Mouse (Mus musculus) liver, embryonic 14.5 days (tissue): Measurements from ENCODE around the gene Fbxo42. TPM values are rescaled to one million over a fixed set of nuclear protein-coding genes. Genes with fewer than 3 reads are reported as not detected.
A peak's percentile ranks its signal among the peaks of the same experiment; 100 is the strongest.

Experiments
- ATAC-seq: fragments of 200-750 bp; cut with Nextera tagmentation; 2 replicates; pipeline ENCODE4 v1.8.0; 2017; ENCODE audit warnings: moderate number of reproducible peaks, mild to moderate bottlenecking, moderate library complexity; ENCODE audit not compliant: insufficient read depth
- DNase-seq, 3 experiments: peaks; one replicate each; pipeline ENCODE4 v3.0.0-alpha.2; 2012 to 2013; ENCODE audit warnings: low read depth in 3 of 3, low spot score in 3 of 3
- H3K27ac ChIP-seq: fragments of 300-500 bp; sonication (generic); 2 replicates; pipeline ENCODE4 v1.5.1; 2014; ENCODE audit warnings: moderate library complexity, mild to moderate bottlenecking, control low read depth, inconsistent platforms
- H3K27me3 ChIP-seq: fragments of 300-500 bp; sonication (generic); 2 replicates; pipeline ENCODE4 v1.6.1; 2014; ENCODE audit warnings: mild to moderate bottlenecking, low read length, moderate library complexity; ENCODE audit not compliant: control insufficient read depth, insufficient read depth
- H3K36me3 ChIP-seq: fragments of 300-500 bp; sonication (generic); replicated peaks from 2 replicates; pipeline ENCODE4 v1.6.1; 2014; ENCODE audit warnings: low read depth; ENCODE audit not compliant: control insufficient read depth, insufficient read depth
- H3K4me1 ChIP-seq, 2 experiments: fragments of 200-500 bp in 1 of 2; fragments of 300-500 bp in 1 of 2; sonication (generic) in 1 of 2; replicated peaks; 2 replicates each; pipeline ENCODE4 v1.6.1; 2012 to 2014; ENCODE audit warnings: antibody characterized with exemption in 1 of 2, inconsistent platforms in 1 of 2, low read length in 1 of 2; ENCODE audit not compliant: control insufficient read depth in 2 of 2, insufficient read depth in 2 of 2
- H3K4me2 ChIP-seq: fragments of 300-500 bp; sonication (generic); 2 replicates; pipeline ENCODE4 v1.6.1; 2014; ENCODE audit warnings: low read depth, mild to moderate bottlenecking, control low read depth, moderate library complexity
- H3K4me3 ChIP-seq, 2 experiments: fragments of 200-500 bp in 1 of 2; fragments of 300-500 bp in 1 of 2; sonication (generic) in 1 of 2; 2 replicates each; pipeline ENCODE4 v1.5.1; 2012 to 2014; ENCODE audit warnings: low read depth in 2 of 2, low read length in 2 of 2, mild to moderate bottlenecking in 2 of 2, control low read depth in 1 of 2, inconsistent platforms in 1 of 2, moderate library complexity in 1 of 2; ENCODE audit not compliant: insufficient read depth in 1 of 2
- H3K9ac ChIP-seq: fragments of 300-500 bp; sonication (generic); replicated peaks from 2 replicates; pipeline ENCODE4 v1.6.1; 2014; ENCODE audit warnings: mild to moderate bottlenecking, control low read depth, moderate library complexity
- H3K9me3 ChIP-seq: fragments of 300-500 bp; sonication (generic); 2 replicates; pipeline ENCODE4 v1.6.1; 2016; ENCODE audit warnings: low read length, mixed read lengths; ENCODE audit not compliant: control insufficient read depth
- CTCF ChIP-seq: IDR thresholded peaks from 2 replicates; pipeline ENCODE4 v1.5.1; 2016; ENCODE audit warnings: antibody characterized with exemption, low read depth, control low read depth
- EP300 ChIP-seq: IDR thresholded peaks from 2 replicates; pipeline ENCODE4 v1.6.1; 2016; ENCODE audit warnings: antibody characterized with exemption, low read depth
- WGBS: fragments of 180-500 bp; shearing (Covaris S2); extraction: QIAGEN DNeasy Blood & Tissue Kit; methylation state at CpG from one replicate; pipeline ENCODE4 v1.1.7; 2014; ENCODE audit not compliant: insufficient replicate concordance; 5-methylcytosine and 5-hydroxymethylcytosine counted together
- polyA plus RNA-seq, 2 experiments: library from polyadenylated mRNA; depleted of rRNA in 1 of 2; stranded (reverse) in 1 of 2; unstranded in 1 of 2; fragments of >200 nt; fragmentation: Nextera tagmentation in 1 of 2; extraction: Ambion mirVana in 1 of 2; gene quantifications; 2 replicates each; pipeline versions ENCODE4 v1.2.1 to v1.2.3; 2012 to 2014

The Fbxo42 gene
- polyA plus RNA-seq, 2 experiments = 8.3 to 17.6 TPM

DNA sequence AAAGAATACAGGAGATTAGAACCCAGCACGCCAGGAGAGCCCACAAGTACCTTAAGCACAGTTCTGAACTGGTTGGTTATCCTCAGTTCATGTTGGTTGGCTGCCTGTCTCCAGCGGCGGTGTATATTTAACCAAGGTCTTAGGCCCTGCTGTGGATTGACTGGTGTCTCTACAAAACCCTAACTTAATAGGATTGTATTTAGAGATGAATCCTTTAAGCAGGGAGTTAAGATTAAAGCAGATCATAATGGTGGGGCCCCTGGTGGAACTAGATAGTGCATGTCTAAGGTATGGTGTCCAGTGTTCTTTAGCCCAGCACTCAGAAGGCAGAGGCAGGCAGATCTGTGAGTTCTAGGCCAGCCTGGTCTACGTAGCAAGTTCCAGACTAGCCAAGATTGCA, 63.9 kb downstream of the Fbxo42 start:
- Histone ChIP-seq H3K4me1 (peaks cover 3 to 9% of the 10 kb centered on the region in 2 experiments; a peak in 3 of 4 replicates), H3K36me3 (no peaks in the 10 kb centered on the region), H3K9ac (no peak overlapping the region), H3K27ac (no peak overlapping the region), H3K27me3 (no peaks in the 10 kb centered on the region), H3K4me3 (no peak overlapping the region), H3K4me2 (no peak overlapping the region), H3K9me3 (no peaks in the 10 kb centered on the region)
- ATAC-seq = no peak
- no peak for DNase-seq
- TF ChIP-seq CTCF = no peak
- TF ChIP-seq EP300 = no peak
- WGBS = 78% methylated on average over 4 of the region's 4 CpGs

DNA sequence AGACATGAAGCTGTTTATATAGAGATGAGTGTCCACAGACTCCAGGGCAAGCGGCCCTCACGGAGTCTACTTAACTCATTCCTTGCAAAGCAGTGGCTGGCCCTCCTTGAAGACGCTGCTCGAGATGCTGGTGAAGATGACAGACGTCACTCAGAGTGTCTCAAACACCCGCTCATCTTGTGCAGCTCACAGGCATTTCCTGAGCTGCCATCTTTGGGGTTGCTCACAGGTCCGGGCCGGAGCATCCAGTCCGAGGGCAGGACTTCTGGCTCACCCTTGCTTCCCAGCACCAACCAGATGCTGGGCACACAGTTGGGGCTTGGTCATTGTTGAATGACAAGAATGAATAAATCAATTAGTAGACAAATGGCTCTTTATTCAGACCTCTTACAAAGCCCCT, 65.2 kb downstream of the Fbxo42 start:
- ATAC-seq = no peak
- Histone ChIP-seq H3K4me3 (no peak overlapping the region), H3K4me2 (peak overlapping the region; percentile 90; the same call in 1 of the 2 replicates), H3K36me3 (no peaks in the 10 kb centered on the region), H3K27me3 (no peaks in the 10 kb centered on the region), H3K4me1 (peaks cover 3 to 9% of the 10 kb centered on the region in 2 experiments; a peak in 3 of 4 replicates), H3K9ac (no peak overlapping the region), H3K27ac (no peak overlapping the region), H3K9me3 (no peaks in the 10 kb centered on the region)
- DNase-seq = no peak
- TF ChIP-seq CTCF (no peak), EP300 (no peak)
- 76% methylated on average over 9 of the region's 9 CpGs for WGBS

DNA sequence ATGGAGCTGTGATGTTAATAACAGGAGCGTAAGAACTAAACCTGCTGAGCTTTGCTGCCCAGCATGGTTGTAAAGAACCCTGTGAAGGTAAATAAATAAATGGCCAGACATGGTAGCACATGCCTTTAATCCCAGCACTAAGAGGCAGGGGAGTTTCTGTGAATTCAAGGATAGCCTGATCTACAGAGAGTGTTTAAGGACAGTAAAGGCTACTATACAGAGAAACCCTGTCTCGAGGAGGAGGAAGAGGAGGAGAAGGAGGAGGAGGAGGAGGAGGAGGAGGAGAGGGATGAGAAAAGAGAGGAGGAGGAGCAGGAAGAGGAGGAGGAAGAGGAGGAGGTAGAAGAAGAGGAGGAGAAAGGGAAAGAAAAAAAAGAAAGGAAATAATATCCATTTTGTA, 65.6 kb downstream of the Fbxo42 start:
- Histone ChIP-seq H3K36me3 (no peaks in the 10 kb centered on the region), H3K4me2 (peak overlapping the region; percentile 90), H3K4me1 (peaks cover 3 to 9% of the 10 kb centered on the region in 2 experiments; a peak in 3 of 4 replicates), H3K27me3 (no peaks in the 10 kb centered on the region), H3K27ac (no peak overlapping the region), H3K9ac (no peak overlapping the region), H3K9me3 (no peaks in the 10 kb centered on the region), H3K4me3 (peak overlapping the region in 1 of 2 experiments; percentile 53; a peak in 2 of 4 replicates)
- TF ChIP-seq EP300 (no peak), CTCF (no peak)
- 56% methylated on average over 2 of the region's 2 CpGs for WGBS
- ATAC-seq (no peak), DNase-seq (no peak)

DNA sequence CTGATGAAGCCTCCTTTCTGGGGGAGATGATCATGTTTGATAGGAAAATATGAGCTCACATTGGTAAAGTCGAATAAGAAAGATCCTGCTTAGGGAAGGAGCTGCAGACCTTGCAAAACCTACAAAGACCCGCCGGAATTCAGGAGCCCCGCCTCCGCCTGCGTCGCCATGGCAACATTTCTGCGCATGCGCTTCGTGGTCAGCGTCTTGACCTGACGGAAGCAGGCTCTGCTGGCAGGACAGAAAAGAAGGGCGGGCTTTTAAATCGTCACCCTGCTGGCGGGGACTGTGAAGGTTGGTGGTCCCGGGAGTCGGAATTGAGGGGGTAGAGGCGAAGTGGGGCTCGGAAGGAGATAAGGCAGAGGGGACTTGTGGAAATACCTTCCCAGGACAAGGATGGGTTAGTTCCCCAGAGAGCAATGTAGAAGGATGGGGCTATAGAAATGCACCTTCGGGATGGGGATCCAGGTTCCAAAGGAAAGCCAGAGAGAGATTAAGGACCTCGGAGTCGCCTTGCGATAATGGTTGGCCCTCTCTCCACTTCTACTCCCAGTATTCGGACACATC, 66.1 kb downstream of the Fbxo42 start, which contains the start of gene Rsg1:
Rsg1 (plus strand) TSS at position 187 of the 567 bp plus-strand sequence.
- ATAC-seq = peak; percentile 69
- peak within 1 kb of the TSS; percentile 90 for H3K4me2 ChIP-seq
- H3K36me3 ChIP-seq = no peaks in the 10 kb centered on the region
- TF ChIP-seq EP300 (no peak), CTCF (0 out of 2 replicates have a peak, but pooled peaks have one; percentile 22)
- H3K4me1 ChIP-seq = peaks cover 3 to 9% of the 10 kb centered on the region in 2 experiments; a peak in 3 of 4 replicates
- no peak within 1 kb of the TSS for H3K27ac ChIP-seq
- WGBS = under 1% methylated on average over 24 of the region's 24 CpGs
- DNase-seq = peak; percentile 77 to 83 (median 80)
- H3K27me3 ChIP-seq = no peaks in the 10 kb centered on the region
- H3K4me3 ChIP-seq = peak within 1 kb of the TSS; percentile 53 to 79
- no peaks in the 10 kb centered on the region for H3K9me3 ChIP-seq
- H3K9ac ChIP-seq = peak within 1 kb of the TSS; percentile 28

DNA sequence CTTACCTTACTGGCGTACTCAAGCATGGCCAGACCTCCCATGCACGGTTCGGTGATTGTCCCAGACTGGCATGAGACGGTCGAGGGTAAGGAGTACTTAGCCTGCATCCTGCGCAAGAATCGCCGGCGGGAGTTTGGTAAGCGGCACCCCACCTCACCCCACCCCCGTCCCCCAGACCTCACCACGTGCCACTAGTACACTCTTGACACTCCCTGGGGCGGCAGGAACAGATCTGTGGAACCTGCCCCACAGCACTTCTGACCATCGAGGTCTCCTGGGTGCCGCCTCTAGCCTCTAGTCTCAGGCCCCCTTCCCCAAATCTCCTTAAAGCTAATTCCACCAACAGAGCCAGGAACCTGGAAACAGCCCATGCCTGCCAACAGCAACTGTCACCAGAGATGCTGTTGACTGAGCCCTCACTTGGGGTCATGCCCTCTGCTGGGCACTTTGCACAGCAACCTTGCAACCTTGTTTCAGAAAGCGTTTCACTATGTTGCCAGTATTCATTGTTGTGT, 66.7 kb downstream of the Fbxo42 start:
- ATAC-seq (peak; percentile 38), DNase-seq (peak in 2 of 3 experiments; percentile 30 to 42)
- WGBS = 2% methylated on average over 16 of the region's 16 CpGs

More for the DNA sequence above, 66.7 kb downstream of the Fbxo42 start:
- peak overlapping the region; percentile 28 for H3K9ac ChIP-seq
- peaks cover 3 to 9% of the 10 kb centered on the region in 2 experiments; a peak in 3 of 4 replicates for H3K4me1 ChIP-seq
- H3K27me3 ChIP-seq = no peaks in the 10 kb centered on the region
- peak overlapping the region; percentile 53 to 79 for H3K4me3 ChIP-seq
- no peak overlapping the region for H3K27ac ChIP-seq
- H3K4me2 ChIP-seq = peak overlapping the region; percentile 90
- H3K36me3 ChIP-seq = no peaks in the 10 kb centered on the region
- no peaks in the 10 kb centered on the region for H3K9me3 ChIP-seq
- TF ChIP-seq CTCF (peak; percentile 87), EP300 (no peak)
